Mouse (Mus musculus) cerebellum, adult 2 months (tissue): ENCODE measurements around the gene Nupr1.

Experiments used
- CTCF ChIP-seq: fragments of 200-500 bp; IDR thresholded peaks from 2 replicates; pipeline ENCODE4 v1.5.1; 2011; ENCODE audit warnings: low read depth, mild to moderate bottlenecking, control low read depth, low read length, moderate library complexity, borderline replicate concordance; ENCODE audit not compliant: insufficient read depth
- POLR2A ChIP-seq: fragments of 200-500 bp; IDR thresholded peaks from 2 replicates; pipeline ENCODE4 v1.6.1; 2011; ENCODE audit warnings: low read length, control low read depth, borderline replicate concordance; ENCODE audit not compliant: insufficient read depth

- no peak for TF ChIP-seq CTCF
- no peak for TF ChIP-seq POLR2A
Observed at GRCm38 (mm10) chr7:126602650-126603049, 28.0 kb downstream of the Nupr1 start.
